Mouse (Mus musculus) liver, adult 2 months (tissue): ENCODE measurements around the gene Map3k20. TPM values are rescaled to one million over a fixed set of nuclear protein-coding genes. Genes with fewer than 3 reads are reported as not detected.

Source experiments
- DNase-seq: peaks from one replicate; pipeline ENCODE4 v3.0.0-alpha.2; 2011; ENCODE audit warnings: low read depth, low spot score; ENCODE audit errors: extremely low read depth
- H3K27ac ChIP-seq: fragments of 200-500 bp; replicated peaks from 2 replicates; pipeline ENCODE4 v1.5.1; 2012; ENCODE audit warnings: low read depth, mild to moderate bottlenecking, control low read depth, inconsistent platforms, low read length; ENCODE audit not compliant: insufficient read depth
- H3K27me3 ChIP-seq: fragments of 200-500 bp; 2 replicates; pipeline ENCODE4 v1.6.1; 2012; ENCODE audit warnings: mild to moderate bottlenecking, moderate library complexity, low read length, inconsistent platforms; ENCODE audit not compliant: control insufficient read depth, insufficient read depth
- H3K36me3 ChIP-seq: fragments of 200-500 bp; 2 replicates; pipeline ENCODE4 v1.6.1; 2012; ENCODE audit warnings: low read length, inconsistent platforms; ENCODE audit not compliant: control insufficient read depth, insufficient read depth
- H3K4me1 ChIP-seq: fragments of 200-500 bp; 2 replicates; pipeline ENCODE4 v1.6.1; 2011; ENCODE audit warnings: low read length; ENCODE audit not compliant: control insufficient read depth, insufficient read depth
- H3K4me3 ChIP-seq: fragments of 200-500 bp; 2 replicates; pipeline ENCODE4 v1.5.1; 2011; ENCODE audit warnings: low read depth, mild to moderate bottlenecking, control low read depth, low read length, moderate library complexity; ENCODE audit not compliant: insufficient read depth
- H3K79me2 ChIP-seq: fragments of 200-500 bp; 2 replicates; pipeline ENCODE4 v1.6.1; 2012; ENCODE audit warnings: inconsistent platforms, mild to moderate bottlenecking, low read length, moderate library complexity; ENCODE audit not compliant: control insufficient read depth, insufficient read depth
- H3K9ac ChIP-seq: fragments of 200-500 bp; 2 replicates; pipeline ENCODE4 v1.6.1; 2012; ENCODE audit warnings: low read depth, mild to moderate bottlenecking, control low read depth, inconsistent platforms, low read length
- CTCF ChIP-seq: fragments of 200-500 bp; IDR thresholded peaks from 2 replicates; pipeline ENCODE4 v1.5.1; 2011; ENCODE audit warnings: low read depth, low read length, control low read depth
- POLR2A ChIP-seq: fragments of 200-500 bp; IDR thresholded peaks from 2 replicates; pipeline ENCODE4 v1.6.1; 2011; ENCODE audit warnings: low read length, control low read depth; ENCODE audit not compliant: insufficient read depth; ENCODE audit errors: extremely low read depth
- WGBS: fragments of 180-500 bp; shearing (Covaris S2); methylation state at CpG from one replicate; pipeline ENCODE4 v1.1.7; 2018; 5-methylcytosine and 5-hydroxymethylcytosine counted together
- polyA plus RNA-seq: library from polyadenylated mRNA; depleted of rRNA; stranded (reverse); fragments of >200 nt; gene quantifications from 2 replicates; pipeline ENCODE4 v1.2.3, GENCODE M21; 2012
- total RNA-seq: library from RNA; depleted of rRNA; stranded (reverse); fragments of >200 nt; gene quantifications from 2 replicates; pipeline ENCODE4 v1.2.3, GENCODE M21; 2014

Gene Map3k20
- total and polyA plus RNA-seq, 2 experiments, result 4.6 to 11.8 TPM

- DNase-seq, result no peak
- no peaks in the 10 kb centered on the region for H3K79me2 ChIP-seq
- no peaks in the 10 kb centered on the region for H3K4me1 ChIP-seq
- no peaks in the 10 kb centered on the region for H3K27me3 ChIP-seq
- H3K27ac ChIP-seq, result no peak overlapping the region
- no peak overlapping the region for H3K9ac ChIP-seq
- no peak overlapping the region for H3K4me3 ChIP-seq
- 87% methylated on average over 14 of the region's 14 CpGs for WGBS
- H3K36me3 ChIP-seq, result peaks cover 9% of the 10 kb centered on the region; the same call in 1 of the 2 replicates
- TF ChIP-seq POLR2A (no peak), CTCF (no peak)
Observed at GRCm38 (mm10) chr2:72416095-72417080, 131.0 kb downstream of the Map3k20 start.

DNA sequence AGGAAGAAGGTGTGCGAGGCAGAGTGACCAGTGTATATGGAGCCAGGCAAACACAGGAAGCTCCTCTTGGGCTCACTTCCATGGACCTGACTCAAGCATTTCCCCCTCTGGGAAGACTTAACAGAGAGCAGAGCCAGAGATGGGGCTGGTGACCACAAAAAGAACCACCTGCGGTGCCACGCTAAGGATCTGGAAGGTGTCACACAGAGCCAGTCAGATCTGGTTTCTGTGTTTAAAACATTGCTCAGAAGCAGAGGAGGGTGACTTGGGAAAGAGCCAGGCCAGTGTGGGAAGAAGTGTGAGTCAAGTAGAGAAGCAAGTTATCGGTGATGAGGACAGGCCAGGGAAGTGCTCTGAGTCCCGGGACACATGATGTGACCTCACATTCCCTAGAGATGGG is 135.1 kb downstream of the Map3k20 start:
- Histone ChIP-seq H3K27ac (no peak overlapping the region), H3K9ac (no peak overlapping the region), H3K27me3 (no peaks in the 10 kb centered on the region), H3K79me2 (no peaks in the 10 kb centered on the region), H3K4me1 (no peaks in the 10 kb centered on the region), H3K36me3 (peaks cover 8% of the 10 kb centered on the region; the same call in 1 of the 2 replicates), H3K4me3 (no peak overlapping the region)
- TF ChIP-seq POLR2A, result no peak
- no peak for TF ChIP-seq CTCF
- no peak for DNase-seq
- 94% methylated on average over 5 of the region's 5 CpGs for WGBS

DNA sequence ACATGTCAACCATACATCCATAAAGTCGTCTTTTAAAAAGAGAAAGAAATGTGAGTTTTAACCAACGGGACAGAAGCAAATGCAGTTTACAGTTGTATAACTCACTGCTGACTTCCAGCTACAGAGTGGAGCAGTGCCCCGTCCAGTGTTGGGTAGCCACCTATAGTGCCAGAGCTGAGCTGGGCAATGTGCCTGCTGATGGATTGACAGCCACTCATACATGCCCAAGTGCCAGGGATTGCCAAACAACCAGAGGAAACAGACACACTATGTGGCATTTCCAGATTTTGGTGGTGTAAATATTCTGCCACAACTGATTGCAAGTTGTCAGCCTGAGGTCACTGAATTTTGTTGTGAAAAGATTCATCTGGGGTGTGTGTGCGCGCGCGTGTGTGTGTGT is 139.2 kb downstream of the Map3k20 start:
- peak; percentile 8 for DNase-seq
- Histone ChIP-seq H3K4me3 (no peak overlapping the region), H3K27me3 (no peaks in the 10 kb centered on the region), H3K4me1 (no peaks in the 10 kb centered on the region), H3K79me2 (no peaks in the 10 kb centered on the region), H3K36me3 (peaks cover 2% of the 10 kb centered on the region; the same call in 1 of the 2 replicates), H3K9ac (no peak overlapping the region), H3K27ac (no peak overlapping the region)
- 88% methylated on average over 7 of the region's 7 CpGs for WGBS
- TF ChIP-seq POLR2A (no peak), CTCF (no peak)

GRCm38 (mm10) chr2:72426776-72427175 is 141.3 kb downstream of the Map3k20 start:
- H3K4me3 ChIP-seq, result no peak overlapping the region
- no peak for DNase-seq
- TF ChIP-seq POLR2A (no peak), CTCF (no peak)
- H3K27me3 ChIP-seq, result no peaks in the 10 kb centered on the region
- H3K36me3 ChIP-seq, result peaks cover 2% of the 10 kb centered on the region; the same call in 1 of the 2 replicates
- H3K9ac ChIP-seq, result no peak overlapping the region
- H3K27ac ChIP-seq, result no peak overlapping the region
- no peaks in the 10 kb centered on the region for H3K4me1 ChIP-seq
- H3K79me2 ChIP-seq, result no peaks in the 10 kb centered on the region
- 88% methylated on average over 8 of the region's 8 CpGs for WGBS

DNA sequence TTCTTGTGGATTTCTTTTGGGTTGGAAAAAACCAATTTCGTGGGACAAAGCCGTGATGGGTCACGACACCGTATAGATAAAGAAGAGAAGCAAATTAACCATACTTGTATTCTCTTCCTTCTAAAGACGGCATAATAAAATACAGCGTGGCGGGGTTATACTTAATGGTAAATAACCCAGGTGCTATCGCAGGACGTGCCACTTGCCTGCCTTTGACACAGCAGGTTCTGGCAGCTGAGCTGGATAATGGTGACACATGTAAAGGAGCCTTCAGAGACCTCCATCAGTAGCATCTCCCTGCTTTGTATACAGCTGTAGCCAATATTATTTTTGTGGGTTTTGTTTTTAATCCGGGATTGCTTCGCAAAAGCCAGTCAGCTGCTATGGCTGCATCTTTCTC is 141.9 kb downstream of the Map3k20 start:
- Histone ChIP-seq H3K4me3 (no peak overlapping the region), H3K79me2 (no peaks in the 10 kb centered on the region), H3K4me1 (no peaks in the 10 kb centered on the region), H3K27ac (no peak overlapping the region), H3K9ac (no peak overlapping the region), H3K27me3 (no peaks in the 10 kb centered on the region), H3K36me3 (peaks cover 2% of the 10 kb centered on the region; the same call in 1 of the 2 replicates)
- no peak for TF ChIP-seq POLR2A
- no peak for TF ChIP-seq CTCF
- WGBS, result 91% methylated on average over 11 of the region's 11 CpGs
- no peak for DNase-seq

DNA sequence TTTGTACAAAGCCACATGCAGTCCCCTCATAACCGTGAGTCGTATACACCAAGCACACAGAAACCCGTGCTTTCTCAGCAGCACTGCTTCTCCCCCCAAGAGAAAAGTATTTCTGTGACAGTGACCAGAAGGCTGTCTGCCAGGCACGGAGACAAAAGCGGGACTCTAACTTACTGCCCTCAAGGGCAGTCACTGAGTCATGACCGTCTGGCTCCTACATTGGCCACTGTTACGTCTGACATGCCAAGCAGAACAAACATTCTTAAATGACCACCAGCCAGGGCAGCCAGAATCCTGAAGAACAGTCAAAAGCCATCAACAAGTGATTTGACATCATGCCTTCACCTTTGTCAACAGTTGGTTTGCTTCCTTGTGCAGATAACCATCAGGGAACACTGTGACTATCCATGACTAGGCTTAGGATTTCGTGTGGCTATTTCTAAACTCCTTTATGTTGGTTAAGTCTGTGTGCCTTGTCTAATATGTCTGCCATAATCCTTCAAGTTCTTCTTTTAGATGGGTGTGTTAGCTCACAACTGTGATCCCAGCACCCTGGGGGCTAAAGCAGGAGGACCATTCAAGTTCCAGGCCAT is 153.6 kb downstream of the Map3k20 start:
- 96% methylated on average over 8 of the region's 8 CpGs for WGBS
- no peak for DNase-seq
- Histone ChIP-seq H3K36me3 (peaks cover 14% of the 10 kb centered on the region), H3K9ac (no peak overlapping the region), H3K27me3 (no peaks in the 10 kb centered on the region), H3K27ac (no peak overlapping the region), H3K79me2 (no peaks in the 10 kb centered on the region), H3K4me3 (no peak overlapping the region), H3K4me1 (no peaks in the 10 kb centered on the region)
- no peak for TF ChIP-seq POLR2A
- no peak for TF ChIP-seq CTCF
